Mouse (Mus musculus) small intestine, adult 2 months (tissue): ENCODE results near the gene Plekha8. TPM values are rescaled to one million over a fixed set of nuclear protein-coding genes. Genes with fewer than 3 reads are reported as not detected.
A peak's percentile ranks its signal among the peaks of the same experiment; 100 is the strongest.

Source experiments
- H3K27ac ChIP-seq: fragments of 200-500 bp; 2 replicates; pipeline ENCODE4 v1.5.1; 2012; ENCODE audit warnings: low read depth, low read length, control low read depth, inconsistent platforms; ENCODE audit not compliant: insufficient read depth
- H3K27me3 ChIP-seq: fragments of 200-500 bp; 2 replicates; pipeline ENCODE4 v1.6.1; 2012; ENCODE audit warnings: mild to moderate bottlenecking, moderate library complexity, low read length, inconsistent platforms; ENCODE audit not compliant: control insufficient read depth, insufficient read depth
- H3K36me3 ChIP-seq: fragments of 200-500 bp; 2 replicates; pipeline ENCODE4 v1.6.1; 2012; ENCODE audit warnings: mild to moderate bottlenecking, low read length, control low read depth, inconsistent platforms; ENCODE audit not compliant: control insufficient read depth, insufficient read depth
- H3K4me1 ChIP-seq: fragments of 200-500 bp; 2 replicates; pipeline ENCODE4 v1.6.1; 2012; ENCODE audit warnings: low read length, inconsistent platforms, mixed read lengths; ENCODE audit not compliant: control insufficient read depth, insufficient read depth, insufficient read length
- H3K4me3 ChIP-seq: fragments of 200-500 bp; 2 replicates; pipeline ENCODE4 v1.5.1; 2012; ENCODE audit warnings: low read depth, mild to moderate bottlenecking, control low read depth, inconsistent platforms, low read length, moderate library complexity
- CTCF ChIP-seq: fragments of 200-500 bp; IDR thresholded peaks from 2 replicates; pipeline ENCODE4 v1.5.1; 2012; ENCODE audit warnings: low read depth, mild to moderate bottlenecking, control low read depth, inconsistent platforms, low read length, moderate library complexity, mixed read lengths; ENCODE audit not compliant: insufficient replicate concordance, insufficient read length; ENCODE audit errors: extremely low read depth
- POLR2A ChIP-seq: fragments of 200-500 bp; IDR thresholded peaks from 2 replicates; pipeline ENCODE4 v1.6.1; 2012; ENCODE audit warnings: low read depth, mild to moderate bottlenecking, control low read depth, inconsistent platforms, low read length, moderate library complexity
- WGBS: fragments of 180-500 bp; shearing (Covaris S2); methylation state at CpG from one replicate; pipeline ENCODE4 v1.1.7; 2018; 5-methylcytosine and 5-hydroxymethylcytosine counted together
- polyA plus RNA-seq: library from polyadenylated mRNA; depleted of rRNA; stranded (reverse); fragments of >200 nt; gene quantifications from 2 replicates; pipeline ENCODE4 v1.2.3, GENCODE M21; 2012; rRNA removed

Plekha8 gene
- 3.5 and 5.1 TPM in 2 replicates for polyA plus RNA-seq

DNA sequence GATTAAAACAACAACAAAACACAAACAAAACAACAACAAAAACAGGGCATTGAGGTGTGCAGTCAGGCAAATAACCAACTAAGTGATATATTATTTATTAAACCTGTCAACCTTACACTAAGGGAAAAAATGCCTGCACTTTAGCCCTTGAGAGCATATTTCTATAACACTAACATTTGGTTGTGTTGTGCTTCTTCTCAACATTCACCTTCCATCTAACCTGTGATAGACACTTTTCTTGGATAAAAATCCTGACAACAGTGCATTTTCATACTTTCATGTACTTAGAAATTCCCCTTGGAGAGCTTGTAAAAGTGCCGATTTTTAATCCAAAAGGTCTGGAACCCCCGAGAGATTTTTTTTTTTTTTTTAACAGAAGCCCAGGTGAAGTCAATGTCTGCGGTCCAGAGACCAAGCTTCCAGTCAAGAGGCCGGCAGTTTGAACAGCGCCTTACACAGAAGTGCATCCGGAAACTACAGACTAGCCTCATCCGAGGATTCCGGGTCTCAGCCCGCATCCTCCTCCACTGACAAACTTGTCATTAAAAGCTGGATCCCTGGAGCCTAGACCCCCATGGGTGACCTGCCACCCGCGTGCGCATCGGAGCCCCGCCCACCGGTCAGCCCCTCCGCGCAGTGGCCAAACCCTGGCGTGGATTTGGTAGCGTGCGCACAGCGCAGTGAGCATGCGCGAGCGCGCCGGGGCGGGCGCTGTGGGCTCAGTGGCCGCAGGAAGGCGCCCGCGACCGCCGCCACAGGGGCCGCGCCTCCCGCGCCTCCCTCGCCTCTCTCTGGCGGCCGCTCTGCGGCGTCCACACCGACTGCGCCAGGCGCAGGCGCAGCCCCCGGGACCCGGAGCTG lies at the start of gene Plekha8:
TSS of gene Plekha8 (plus strand) at position 643 of the 861 bp plus-strand sequence.
- no peaks in the 10 kb centered on the region for H3K27me3 ChIP-seq
- peak within 1 kb of the TSS; percentile 84 for H3K4me3 ChIP-seq
- TF ChIP-seq CTCF: no peak
- TF ChIP-seq POLR2A: peak; percentile 56
- WGBS: under 1% methylated on average over 47 of the region's 49 CpGs
- peaks cover 7% of the 10 kb centered on the region; the same call in 1 of the 2 replicates for H3K4me1 ChIP-seq
- H3K36me3 ChIP-seq: no peaks in the 10 kb centered on the region
- peak within 1 kb of the TSS; percentile 70 for H3K27ac ChIP-seq

DNA sequence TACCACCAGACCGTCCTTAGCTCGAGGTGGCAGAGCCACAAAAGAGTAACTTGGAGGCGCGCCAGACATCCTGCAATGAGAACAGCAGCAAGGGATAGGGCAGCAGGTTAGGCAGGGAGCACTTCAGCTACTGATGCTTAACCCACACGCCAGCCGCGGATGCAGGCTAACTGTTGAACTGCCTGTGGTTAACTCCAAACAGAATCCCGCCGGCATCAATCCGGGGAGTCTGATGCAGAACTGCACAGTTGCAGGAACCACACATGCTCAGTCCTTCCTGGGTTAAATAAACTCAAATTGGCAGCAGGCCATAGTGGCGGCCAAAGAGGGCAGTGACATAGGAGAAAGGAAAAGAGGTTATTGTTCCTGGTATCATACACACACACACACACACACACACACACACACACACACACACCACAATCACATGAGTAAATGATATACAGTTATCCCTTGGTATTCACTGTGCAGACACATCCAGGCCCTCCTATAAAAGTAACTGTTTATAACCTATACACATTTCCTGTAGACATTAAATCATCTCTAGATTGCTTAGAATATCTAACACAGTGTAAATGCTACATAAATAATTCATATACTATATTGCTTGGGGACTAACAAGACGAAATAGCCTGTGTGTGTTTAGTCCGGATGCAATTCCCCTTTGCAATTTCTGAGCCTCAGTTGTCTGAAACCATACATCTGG lies 46.4 kb upstream of the Plekha8 start:
- H3K36me3 ChIP-seq: no peaks in the 10 kb centered on the region
- TF ChIP-seq POLR2A (no peak), CTCF (no peak)
- no peaks in the 10 kb centered on the region for H3K27me3 ChIP-seq
- H3K4me1 ChIP-seq: no peaks in the 10 kb centered on the region
- H3K4me3 ChIP-seq: no peak overlapping the region
- no peak overlapping the region for H3K27ac ChIP-seq
- WGBS: 50% methylated on average over 13 of the region's 13 CpGs

DNA sequence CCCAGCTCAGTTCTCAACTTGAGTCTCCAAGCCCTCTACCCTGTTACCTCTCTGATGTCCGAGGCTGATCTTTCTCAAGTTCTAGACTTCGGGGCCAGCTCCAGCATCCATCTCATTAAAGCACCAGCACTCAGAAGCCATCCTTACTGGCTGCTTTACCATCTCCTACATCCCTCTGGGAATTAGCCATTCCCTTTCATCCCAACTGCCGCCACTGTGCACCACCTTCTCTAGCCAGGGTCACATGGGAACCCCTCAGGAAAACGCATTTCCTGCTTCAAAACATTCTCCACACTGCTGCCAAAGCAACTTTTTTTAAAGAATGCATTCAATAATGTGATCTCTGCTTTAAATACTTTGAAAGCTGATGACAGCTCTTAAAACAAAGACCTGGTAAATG lies 45.6 kb upstream of the Plekha8 start:
- WGBS: 75% methylated on average over 4 of the region's 4 CpGs
- no peak overlapping the region for H3K27ac ChIP-seq
- TF ChIP-seq POLR2A (no peak), CTCF (no peak)
- no peaks in the 10 kb centered on the region for H3K36me3 ChIP-seq
- H3K4me1 ChIP-seq: no peaks in the 10 kb centered on the region
- H3K27me3 ChIP-seq: no peaks in the 10 kb centered on the region
- no peak overlapping the region for H3K4me3 ChIP-seq

DNA sequence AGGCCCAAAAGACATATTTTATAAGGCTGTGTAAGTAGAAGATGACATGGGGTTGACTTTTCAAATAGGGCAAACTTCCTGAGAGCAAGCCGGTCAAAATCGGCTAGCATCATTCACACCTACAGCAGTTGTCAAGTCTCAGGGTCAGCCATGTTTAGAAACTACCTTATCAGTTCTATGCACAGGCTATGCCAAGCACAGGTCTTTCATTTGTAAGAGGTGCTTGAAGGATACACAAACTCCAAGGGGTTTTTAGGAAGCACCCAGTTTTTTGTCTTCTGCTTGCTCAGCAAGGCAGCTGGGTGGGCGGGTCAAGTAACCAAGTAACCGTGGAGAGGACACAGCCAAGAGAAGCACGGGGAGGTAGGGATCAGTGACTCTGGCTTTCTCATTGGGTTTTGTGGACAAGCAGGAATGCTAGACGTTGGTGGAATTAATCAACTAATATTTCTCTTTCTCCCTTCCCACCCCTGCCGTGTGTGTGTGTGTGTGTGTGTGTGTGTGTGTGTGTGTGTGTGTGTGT lies 44.0 kb upstream of the Plekha8 start:
- H3K27ac ChIP-seq: no peak overlapping the region
- 52% methylated on average over 7 of the region's 7 CpGs for WGBS
- H3K27me3 ChIP-seq: no peaks in the 10 kb centered on the region
- H3K36me3 ChIP-seq: no peaks in the 10 kb centered on the region
- no peaks in the 10 kb centered on the region for H3K4me1 ChIP-seq
- H3K4me3 ChIP-seq: no peak overlapping the region
- TF ChIP-seq POLR2A (no peak), CTCF (no peak)

DNA sequence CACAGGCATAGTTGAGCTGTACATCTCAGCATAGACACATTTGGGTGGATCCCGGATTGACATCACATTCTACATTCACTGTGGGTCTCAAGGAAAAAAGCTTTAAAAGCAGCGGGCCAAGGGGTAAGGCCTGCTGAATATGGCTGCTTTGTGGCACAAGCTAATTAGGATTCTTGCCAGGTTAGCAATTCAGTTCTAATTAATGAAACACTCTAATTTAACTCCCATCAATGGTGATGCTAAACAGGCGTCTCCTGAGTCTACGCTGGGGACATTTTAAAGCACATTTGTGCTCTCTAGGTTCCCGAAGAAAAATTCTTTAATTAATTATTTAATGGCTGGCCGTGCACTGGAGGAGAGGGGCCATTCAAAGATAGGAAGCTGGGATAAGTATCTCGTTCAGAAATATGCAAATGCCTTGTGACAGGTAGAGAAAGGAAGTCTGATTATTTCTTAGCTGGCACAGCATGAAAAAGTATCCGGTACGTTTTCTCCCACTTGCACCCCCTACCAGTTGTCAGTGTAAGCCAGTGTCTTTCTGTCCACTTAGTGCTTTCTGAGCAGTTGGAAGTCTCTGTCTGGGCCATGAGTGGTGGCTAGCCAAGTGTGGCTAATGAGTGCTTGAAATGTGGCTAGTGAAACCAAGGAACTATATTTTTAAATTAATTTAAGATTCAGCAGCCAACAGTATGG lies 42.0 kb upstream of the Plekha8 start:
- no peaks in the 10 kb centered on the region for H3K36me3 ChIP-seq
- WGBS: 82% methylated on average over 9 of the region's 9 CpGs
- TF ChIP-seq CTCF: no peak
- TF ChIP-seq POLR2A: no peak
- no peaks in the 10 kb centered on the region for H3K27me3 ChIP-seq
- no peaks in the 10 kb centered on the region for H3K4me1 ChIP-seq
- no peak overlapping the region for H3K27ac ChIP-seq
- H3K4me3 ChIP-seq: no peak overlapping the region

DNA sequence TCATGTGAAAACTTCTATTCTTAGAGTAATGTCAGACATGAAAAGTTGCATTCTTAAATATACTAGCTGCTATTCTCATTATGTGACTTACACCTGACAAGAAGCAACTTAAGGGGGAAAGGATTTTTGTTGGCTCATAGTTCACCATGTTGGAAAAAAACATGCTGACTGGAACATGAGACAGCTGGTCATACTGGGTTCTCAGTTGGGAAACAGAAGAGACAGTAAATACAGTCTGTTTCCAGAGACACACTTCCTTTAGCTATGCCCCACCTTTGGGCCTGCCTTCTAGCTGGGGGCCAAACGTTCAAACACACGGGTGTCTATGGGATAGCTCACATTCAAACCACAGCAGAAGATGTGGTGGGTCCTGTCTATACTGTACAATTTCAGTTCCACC lies 41.3 kb upstream of the Plekha8 start:
- no peaks in the 10 kb centered on the region for H3K27me3 ChIP-seq
- H3K4me3 ChIP-seq: no peak overlapping the region
- WGBS: 61% methylated on average over 2 of the region's 2 CpGs
- no peak overlapping the region for H3K27ac ChIP-seq
- no peaks in the 10 kb centered on the region for H3K4me1 ChIP-seq
- H3K36me3 ChIP-seq: no peaks in the 10 kb centered on the region
- TF ChIP-seq POLR2A: no peak
- no peak for TF ChIP-seq CTCF
